Mouse (Mus musculus) leukemia stem cell, adult 10-12 weeks (primary cell): Measurements from ENCODE around the gene Gm20773. TPM values are rescaled to one million over a fixed set of nuclear protein-coding genes. Genes with fewer than 3 reads are reported as not detected.

Experiments
- polyA plus RNA-seq: library from polyadenylated mRNA; stranded (reverse); fragments of >175 nt; gene quantifications from 2 replicates; pipeline ENCODE4 v1.2.3, GENCODE M21; 2012; ENCODE audit warnings: low replicate concordance

Gene Gm20773
- not detected in 2 replicates for polyA plus RNA-seq

GRCm38 (mm10) chrY:13493726-13494125, at the start of gene Gm20773:
Gene Gm20773, plus strand, starts transcription at chrY:13494026.

DNA sequence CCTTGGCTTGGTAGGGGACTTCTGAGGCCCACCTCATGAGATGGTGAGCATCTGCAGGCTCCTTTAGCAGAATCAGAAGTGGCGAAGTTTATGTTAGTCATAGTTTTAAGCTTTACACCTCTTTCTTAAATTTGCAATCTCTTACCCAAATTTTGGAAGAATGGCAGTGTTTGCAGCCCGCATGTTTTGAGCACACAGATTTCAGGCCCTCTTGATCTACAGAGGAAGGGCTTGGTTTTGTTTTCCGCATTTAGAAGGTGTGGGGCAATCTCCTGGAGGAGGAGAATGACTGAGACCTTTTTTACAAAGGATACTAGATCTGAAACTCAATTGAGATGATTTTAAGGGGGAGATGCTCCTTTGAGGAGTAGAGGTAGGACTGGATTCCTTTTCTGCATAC, 28.3 kb upstream of the Gm20773 start, which contains the start of gene Gm21866:
Gene Gm21866, minus strand, starts transcription at position 101 of the 400 bp plus-strand sequence.

Other genes with a start within 250 kb of the Gm20773 start
- not detected in 2 replicates for gene Gm21440, start 241.6 kb upstream of the Gm20773 start, polyA plus RNA-seq
- gene Gm21454, start 241.6 kb upstream of the Gm20773 start, polyA plus RNA-seq = not detected in 2 replicates
- gene Gm21725, start 145.0 kb upstream of the Gm20773 start, polyA plus RNA-seq = not detected in 2 replicates
- gene Gm21866, start 28.4 kb upstream of the Gm20773 start, polyA plus RNA-seq = not detected in 2 replicates